Mouse (Mus musculus) megakaryocyte-erythroid progenitor cell, adult 5-6 weeks (primary cell): Measurements from ENCODE around the gene Bbs1. TPM values are rescaled to one million over a fixed set of nuclear protein-coding genes. Genes with fewer than 3 reads are reported as not detected.
A peak's percentile ranks its signal among the peaks of the same experiment; 100 is the strongest.

ENCODE experiments used
- ATAC-seq: replicated peaks from 2 replicates; pipeline ENCODE4 v1.8.0; 2016; ENCODE audit warnings: mild to moderate bottlenecking, inconsistent platforms; ENCODE audit not compliant: severe bottlenecking, poor library complexity, low FRiP score, low TSS enrichment
- total RNA-seq, 2 experiments: library from RNA; stranded (forward) in 1 of 2; stranded (reverse) in 1 of 2; fragments of 200-1000, 215-1000 nt in 1 of 2; fragments of >200 nt in 1 of 2; fragmentation: Nextera tagmentation in 1 of 2; gene quantifications; 2 replicates each; pipeline ENCODE4 v1.2.3; 2014 to 2017

Bbs1 gene
- total RNA-seq, 2 experiments from 2014 or later: 1.5 TPM; not detected in 1

DNA sequence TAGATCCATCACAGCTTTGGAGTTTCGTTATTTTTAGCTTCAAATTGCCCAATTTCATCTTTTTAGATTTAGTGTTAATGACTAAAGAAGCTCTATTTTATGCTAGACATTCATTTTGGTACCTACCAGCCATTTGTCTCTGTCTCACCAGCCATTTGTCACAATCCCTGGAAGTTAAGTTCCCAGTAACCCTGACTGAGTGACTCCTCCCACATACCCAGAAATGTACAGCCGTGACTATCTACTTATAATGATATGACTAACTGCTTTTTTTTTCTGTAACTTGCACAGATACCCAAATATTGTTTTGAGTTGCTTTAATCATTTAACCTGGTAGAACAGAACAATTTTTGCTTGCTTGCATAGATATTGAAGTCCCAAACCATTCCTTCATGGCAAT, 60.6 kb downstream of the Bbs1 start:
- ATAC-seq: no peak

DNA sequence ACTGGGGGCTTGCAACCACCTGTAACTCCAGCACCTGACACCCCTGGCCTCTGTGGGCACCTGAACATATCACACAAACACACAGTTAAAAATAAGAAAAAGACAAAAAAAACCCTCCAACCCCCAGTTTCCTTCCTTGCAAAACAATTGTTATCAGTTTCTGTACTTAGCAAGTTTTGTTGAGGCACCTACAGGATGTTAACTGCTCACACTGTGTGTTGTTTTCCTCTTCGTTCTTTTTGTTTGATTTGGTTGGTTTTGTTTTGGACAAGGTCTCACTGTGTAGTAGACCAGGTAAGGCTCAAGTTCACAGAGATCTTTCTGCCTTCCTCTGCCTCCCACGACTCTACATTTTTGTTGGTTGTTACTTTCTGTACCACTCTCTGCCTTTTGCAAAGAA, 63.8 kb downstream of the Bbs1 start:
- no peak for ATAC-seq

DNA sequence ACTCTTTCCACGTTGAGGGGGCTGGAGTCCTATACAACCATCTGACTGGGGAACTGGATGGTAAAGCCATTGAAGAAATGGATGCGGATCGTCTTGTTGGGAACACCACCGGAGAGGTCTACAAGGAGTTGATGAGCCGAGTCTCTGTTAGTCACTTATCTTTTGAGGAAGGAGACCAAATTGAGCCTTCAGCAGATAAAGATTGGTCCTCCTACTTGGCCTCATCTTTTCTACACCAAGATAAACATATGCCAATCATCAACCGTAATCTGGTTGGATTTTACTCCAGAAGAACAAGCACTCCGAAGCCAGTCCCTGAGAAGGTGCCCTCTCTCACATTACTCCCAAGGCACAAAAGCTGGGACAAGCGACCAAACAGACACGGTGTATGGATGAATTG, 65.6 kb downstream of the Bbs1 start:
- no peak for ATAC-seq

DNA sequence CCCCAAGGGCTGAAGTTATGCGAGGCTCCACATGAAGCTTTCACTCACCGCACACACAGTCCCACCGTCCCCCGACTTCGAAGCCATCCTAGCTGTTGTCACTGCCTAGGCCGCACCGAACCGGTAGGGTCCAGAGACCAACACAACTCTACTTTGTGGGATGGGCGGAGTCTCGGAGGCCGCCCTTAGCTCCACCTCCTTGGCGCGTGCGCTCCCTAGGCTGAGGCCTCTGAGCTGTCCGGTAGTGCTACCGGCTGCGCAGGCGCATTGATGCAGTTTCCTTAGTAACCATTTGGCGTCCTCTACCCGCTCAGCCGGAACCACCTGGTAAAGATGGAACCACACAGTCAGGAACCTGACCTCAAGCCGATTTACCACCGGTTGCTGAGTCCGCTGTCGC, 67.3 kb downstream of the Bbs1 start, which contains the start of the genes Ccs and Ccdc87:
Gene Ccs (minus strand): TSS at position 184 of the 400 bp plus-strand sequence.
Gene Ccdc87 (plus strand): TSS at position 218 of the 400 bp plus-strand sequence.
- ATAC-seq: peak; percentile 97

DNA sequence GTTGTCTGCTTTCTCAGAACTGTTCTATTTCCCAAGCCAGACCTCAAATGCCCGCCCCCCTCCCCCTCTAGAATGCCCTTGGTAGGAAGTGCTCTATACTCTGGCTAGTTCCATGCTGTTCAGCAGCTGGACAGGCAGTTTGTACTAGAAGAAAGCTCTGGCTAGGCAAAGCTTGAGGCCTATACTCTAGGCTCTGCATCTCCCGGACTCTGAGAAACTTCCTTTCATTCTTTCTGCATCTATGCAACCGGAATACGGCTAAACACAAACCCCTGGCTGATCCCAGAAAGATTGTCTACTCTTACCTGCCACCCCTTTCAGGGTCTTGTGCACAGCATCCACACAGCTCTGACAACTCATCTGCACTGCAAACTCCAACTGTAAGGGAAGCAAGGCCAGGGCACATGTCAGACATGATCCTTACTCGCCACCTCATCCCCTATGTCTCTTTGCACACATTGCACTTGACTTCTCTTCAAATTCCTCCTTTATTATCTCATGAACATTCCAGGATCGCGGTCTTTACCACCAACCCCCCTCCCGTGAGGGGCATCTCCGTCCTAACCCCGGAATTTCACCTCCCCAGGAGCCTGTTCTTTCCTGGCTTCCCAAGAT, 67.8 kb downstream of the Bbs1 start:
- no peak for ATAC-seq

DNA sequence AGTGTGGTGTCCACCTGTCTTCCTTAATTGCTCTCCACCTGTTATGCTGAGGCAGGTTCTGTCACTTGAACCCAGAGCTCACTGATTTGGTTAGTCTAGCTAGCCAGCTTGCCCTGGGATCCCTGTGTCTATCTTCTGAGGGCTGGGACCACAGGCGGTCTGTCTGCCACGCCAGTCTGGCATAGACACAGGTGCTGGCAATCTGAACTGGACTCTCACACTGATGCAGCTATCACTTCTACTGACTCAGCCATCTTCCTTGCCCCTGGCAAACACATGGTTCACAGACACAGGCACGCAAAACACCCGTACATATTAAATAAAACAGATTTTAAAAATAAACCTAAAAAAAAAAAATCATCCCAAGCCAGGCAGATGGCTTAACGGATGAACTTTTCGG, 69.4 kb downstream of the Bbs1 start:
- ATAC-seq: no peak

Other genes with a start within 250 kb of the Bbs1 start
- gene Gm960, start 208.0 kb downstream of the Bbs1 start, total RNA-seq (2014; fragmentation: Nextera tagmentation): 1.3 and 3.5 TPM in 2 replicates
- gene Gm960, start 208.0 kb downstream of the Bbs1 start, total RNA-seq (2017): 2.4 TPM in 1 of 2 replicates, not detected in the other
- gene Sptbn2, start 195.5 kb downstream of the Bbs1 start, total RNA-seq (2014; fragmentation: Nextera tagmentation): not detected in 2 replicates
- gene Sptbn2, start 195.5 kb downstream of the Bbs1 start, total RNA-seq (2017): not detected in 2 replicates
- 5.0 and 11.3 TPM in 2 replicates for gene Rbm4b, start 150.1 kb downstream of the Bbs1 start, total RNA-seq (2014; fragmentation: Nextera tagmentation)
- 9.9 and 19.2 TPM in 2 replicates for gene Rbm4b, start 150.1 kb downstream of the Bbs1 start, total RNA-seq (2017)
- 51.9 and 59.4 TPM in 2 replicates for gene Rbm4, start 112.7 kb downstream of the Bbs1 start, total RNA-seq (2014; fragmentation: Nextera tagmentation)
- 68.6 and 75.3 TPM in 2 replicates for gene Rbm4, start 112.7 kb downstream of the Bbs1 start, total RNA-seq (2017)
- gene Gm21992, start 95.0 kb downstream of the Bbs1 start, total RNA-seq (2014; fragmentation: Nextera tagmentation): 29.3 and 59.5 TPM in 2 replicates
- gene Gm21992, start 95.0 kb downstream of the Bbs1 start, total RNA-seq (2017): 15.8 and 17.3 TPM in 2 replicates
- 74.2 and 76.1 TPM in 2 replicates for gene Rbm14, start 95.0 kb downstream of the Bbs1 start, total RNA-seq (2014; fragmentation: Nextera tagmentation)
- gene Rbm14, start 95.0 kb downstream of the Bbs1 start, total RNA-seq (2017): 16.6 and 29.1 TPM in 2 replicates
- 75.1 and 81.3 TPM in 2 replicates for gene Ccs, start 67.3 kb downstream of the Bbs1 start, total RNA-seq (2014; fragmentation: Nextera tagmentation)
- 47.7 and 59.0 TPM in 2 replicates for gene Ccs, start 67.3 kb downstream of the Bbs1 start, total RNA-seq (2017)
- not detected in 2 replicates for gene Ccdc87, start 67.3 kb downstream of the Bbs1 start, total RNA-seq (2014; fragmentation: Nextera tagmentation)
- not detected in 2 replicates for gene Ccdc87, start 67.3 kb downstream of the Bbs1 start, total RNA-seq (2017)
- gene Ctsf, start 51.5 kb downstream of the Bbs1 start, total RNA-seq (2014; fragmentation: Nextera tagmentation): 1.3 and 2.9 TPM in 2 replicates
- 2.7 and 7.5 TPM in 2 replicates for gene Ctsf, start 51.5 kb downstream of the Bbs1 start, total RNA-seq (2017)
- gene Actn3, start 28.7 kb downstream of the Bbs1 start, total RNA-seq (2014; fragmentation: Nextera tagmentation): 2.2 and 4.0 TPM in 2 replicates
- 1.0 TPM in 1 of 2 replicates, not detected in the other for gene Actn3, start 28.7 kb downstream of the Bbs1 start, total RNA-seq (2017)
- gene Zdhhc24, start 28.0 kb downstream of the Bbs1 start, total RNA-seq (2014; fragmentation: Nextera tagmentation): 16.5 and 20.3 TPM in 2 replicates
- gene Zdhhc24, start 28.0 kb downstream of the Bbs1 start, total RNA-seq (2017): 8.8 and 13.2 TPM in 2 replicates
- gene Dpp3, start 21.7 kb upstream of the Bbs1 start, total RNA-seq (2014; fragmentation: Nextera tagmentation): 53.8 and 62.2 TPM in 2 replicates
- gene Dpp3, start 21.7 kb upstream of the Bbs1 start, total RNA-seq (2017): 40.7 and 51.4 TPM in 2 replicates
- 1.1 TPM in 1 of 2 replicates, not detected in the other for gene Peli3, start 36.5 kb upstream of the Bbs1 start, total RNA-seq (2014; fragmentation: Nextera tagmentation)
- not detected in 2 replicates for gene Peli3, start 36.5 kb upstream of the Bbs1 start, total RNA-seq (2017)
- gene Mrpl11, start 55.5 kb upstream of the Bbs1 start, total RNA-seq (2014; fragmentation: Nextera tagmentation): 58.5 and 60.3 TPM in 2 replicates
- 41.4 and 91.0 TPM in 2 replicates for gene Mrpl11, start 55.5 kb upstream of the Bbs1 start, total RNA-seq (2017)
- gene Npas4, start 83.7 kb upstream of the Bbs1 start, total RNA-seq (2014; fragmentation: Nextera tagmentation): not detected in 2 replicates
- not detected in 2 replicates for gene Npas4, start 83.7 kb upstream of the Bbs1 start, total RNA-seq (2017)
- 9.7 and 14.2 TPM in 2 replicates for gene Slc29a2, start 117.2 kb upstream of the Bbs1 start, total RNA-seq (2014; fragmentation: Nextera tagmentation)
- 1.5 and 4.4 TPM in 2 replicates for gene Slc29a2, start 117.2 kb upstream of the Bbs1 start, total RNA-seq (2017)
- not detected in 2 replicates for gene B4gat1, start 132.2 kb upstream of the Bbs1 start, total RNA-seq (2014; fragmentation: Nextera tagmentation)
- 1.5 TPM in 1 of 2 replicates, not detected in the other for gene B4gat1, start 132.2 kb upstream of the Bbs1 start, total RNA-seq (2017)
- gene AC124502.3, start 132.3 kb upstream of the Bbs1 start, total RNA-seq (2014; fragmentation: Nextera tagmentation): 2.0 and 3.3 TPM in 2 replicates
- gene AC124502.3, start 132.3 kb upstream of the Bbs1 start, total RNA-seq (2017): 1.8 and 4.2 TPM in 2 replicates
- 25.3 and 37.1 TPM in 2 replicates for gene Brms1, start 134.7 kb upstream of the Bbs1 start, total RNA-seq (2014; fragmentation: Nextera tagmentation)
- 30.3 and 36.7 TPM in 2 replicates for gene Brms1, start 134.7 kb upstream of the Bbs1 start, total RNA-seq (2017)
- gene Rin1, start 143.9 kb upstream of the Bbs1 start, total RNA-seq (2014; fragmentation: Nextera tagmentation): 0.89 and 1.3 TPM in 2 replicates
- gene Rin1, start 143.9 kb upstream of the Bbs1 start, total RNA-seq (2017): 0.66 TPM in 1 of 2 replicates, not detected in the other
- 3.2 and 3.3 TPM in 2 replicates for gene Cd248, start 161.4 kb upstream of the Bbs1 start, total RNA-seq (2014; fragmentation: Nextera tagmentation)
- gene Cd248, start 161.4 kb upstream of the Bbs1 start, total RNA-seq (2017): 0.27 and 4.1 TPM in 2 replicates
- gene Tmem151a, start 178.9 kb upstream of the Bbs1 start, total RNA-seq (2014; fragmentation: Nextera tagmentation): 1.2 TPM in 1 of 2 replicates, not detected in the other
- gene Tmem151a, start 178.9 kb upstream of the Bbs1 start, total RNA-seq (2017): not detected in 2 replicates
- 38.6 and 43.4 TPM in 2 replicates for gene Yif1a, start 181.9 kb upstream of the Bbs1 start, total RNA-seq (2014; fragmentation: Nextera tagmentation)
- 7.5 and 13.6 TPM in 2 replicates for gene Yif1a, start 181.9 kb upstream of the Bbs1 start, total RNA-seq (2017)
- 0.66 TPM in 1 of 2 replicates, not detected in the other for gene Cnih2, start 191.9 kb upstream of the Bbs1 start, total RNA-seq (2014; fragmentation: Nextera tagmentation)
- not detected in 2 replicates for gene Cnih2, start 191.9 kb upstream of the Bbs1 start, total RNA-seq (2017)
- 58.7 and 83.3 TPM in 2 replicates for gene Rab1b, start 200.4 kb upstream of the Bbs1 start, total RNA-seq (2014; fragmentation: Nextera tagmentation)
- gene Rab1b, start 200.4 kb upstream of the Bbs1 start, total RNA-seq (2017): 47.0 and 47.5 TPM in 2 replicates
- 3.0 and 15.3 TPM in 2 replicates for gene Klc2, start 211.9 kb upstream of the Bbs1 start, total RNA-seq (2014; fragmentation: Nextera tagmentation)
- gene Klc2, start 211.9 kb upstream of the Bbs1 start, total RNA-seq (2017): 2.3 and 8.0 TPM in 2 replicates